Mouse (Mus musculus) frontal cortex, postnatal 10 days (tissue): ENCODE data around the gene Midn.

Experiments used
- DNase-seq, 2 experiments: peaks; one replicate each; pipeline ENCODE4 v3.0.0; 2022; ENCODE audit warnings: low spot score in 2 of 2, mixed read lengths in 1 of 2

The Midn gene

GRCm38 (mm10) chr10:80129846-80130245, 18.2 kb upstream of the Midn start:
- no peak for DNase-seq

DNA sequence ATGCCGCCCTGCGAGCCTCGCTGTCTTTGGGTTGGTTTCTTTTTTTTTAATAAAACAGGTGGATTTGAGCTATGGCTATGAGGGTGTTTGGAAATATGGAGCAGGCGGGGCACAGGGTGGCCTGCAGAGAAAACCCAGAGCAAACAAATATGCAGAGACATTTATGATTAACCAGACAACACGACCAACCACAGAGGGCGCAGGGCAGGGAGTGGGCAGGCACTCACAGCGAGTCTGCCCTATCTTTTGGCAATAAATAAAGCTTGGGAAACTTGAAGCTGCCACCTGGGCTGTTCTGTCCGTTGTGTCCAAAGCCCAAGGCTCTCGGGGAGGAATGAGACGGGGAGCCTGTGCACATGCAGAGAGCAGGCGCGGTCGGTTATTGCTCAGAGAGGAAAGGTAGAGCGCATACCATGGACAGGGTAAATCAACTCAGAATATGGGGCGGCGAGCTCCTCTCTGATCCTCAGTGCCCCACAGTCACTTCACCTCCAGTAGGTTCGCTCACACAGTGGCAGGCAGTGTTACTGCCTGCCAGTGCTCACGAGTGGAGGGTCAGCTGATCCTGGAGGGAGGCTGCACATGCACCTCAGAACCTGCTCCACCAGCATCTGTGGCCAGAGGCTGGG, 17.6 kb upstream of the Midn start:
- DNase-seq, result no peak

GRCm38 (mm10) chr10:80131316-80131951, 16.6 kb upstream of the Midn start:
- DNase-seq, result peak in 1 of 2 experiments; percentile 69

DNA sequence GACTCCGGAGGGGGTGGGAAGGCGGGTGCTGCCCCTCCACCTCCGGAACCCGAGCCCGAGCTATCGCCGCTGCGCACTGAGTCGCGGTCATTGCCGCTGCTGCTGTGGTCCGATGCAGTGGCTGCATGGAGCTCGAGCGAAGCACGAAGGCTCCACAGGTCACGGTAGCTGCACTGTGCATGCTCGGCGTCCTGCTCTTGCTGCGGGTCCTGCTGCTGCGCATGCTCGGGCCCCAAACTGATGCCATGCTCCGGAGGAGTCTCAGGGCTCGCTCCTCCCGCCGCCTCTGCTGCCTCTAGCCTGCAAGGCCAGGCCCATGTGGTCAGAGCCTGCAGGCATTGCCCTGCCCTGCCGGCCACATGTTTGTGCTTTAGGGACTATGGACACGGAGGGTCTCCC, 16.1 kb upstream of the Midn start:
- DNase-seq, result no peak

- no peak for DNase-seq
Observed at GRCm38 (mm10) chr10:80133226-80133849, 14.7 kb upstream of the Midn start.

DNA sequence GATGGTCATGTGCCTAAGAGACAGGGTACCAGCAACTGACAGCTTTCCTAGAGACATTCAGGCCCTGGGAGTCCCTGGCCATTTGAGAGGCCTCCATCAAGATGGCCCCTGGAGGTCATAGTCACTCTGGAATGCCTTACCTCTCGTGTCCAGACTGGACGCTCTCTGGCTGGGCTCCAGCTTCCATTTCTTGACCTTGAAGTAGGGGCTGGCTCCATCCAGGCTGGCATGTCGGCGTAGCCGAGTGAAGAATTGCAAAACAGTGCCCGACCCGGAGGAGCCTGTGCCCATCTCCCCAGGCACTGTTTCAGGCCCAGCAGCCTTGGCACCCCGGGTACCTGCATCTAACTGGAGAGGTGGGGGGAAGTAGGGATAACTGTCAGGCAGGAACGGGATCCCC, 13.7 kb upstream of the Midn start:
- no peak for DNase-seq

DNA sequence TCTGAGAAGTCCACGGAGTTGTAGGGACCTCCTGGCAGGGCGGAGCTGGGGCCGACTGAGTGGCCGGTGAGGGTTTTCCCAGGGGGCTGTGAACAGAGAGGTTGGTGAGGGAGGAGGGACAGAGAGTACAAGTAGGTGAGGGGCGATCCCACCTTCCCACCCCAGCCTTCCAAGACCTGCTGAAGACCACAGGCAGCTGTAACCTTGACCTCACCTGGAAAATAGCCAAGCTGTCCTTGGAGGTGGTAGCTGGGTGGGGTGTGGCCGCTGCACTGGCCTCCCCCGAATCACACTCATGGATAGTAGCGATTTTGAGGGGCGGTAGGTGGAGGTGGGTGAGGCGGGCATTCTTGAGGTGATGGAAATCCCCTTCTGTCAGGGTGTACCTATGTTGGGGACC, 12.9 kb upstream of the Midn start:
- DNase-seq, result no peak

- no peak for DNase-seq
Observed at GRCm38 (mm10) chr10:80135641-80136040, 12.4 kb upstream of the Midn start.

DNA sequence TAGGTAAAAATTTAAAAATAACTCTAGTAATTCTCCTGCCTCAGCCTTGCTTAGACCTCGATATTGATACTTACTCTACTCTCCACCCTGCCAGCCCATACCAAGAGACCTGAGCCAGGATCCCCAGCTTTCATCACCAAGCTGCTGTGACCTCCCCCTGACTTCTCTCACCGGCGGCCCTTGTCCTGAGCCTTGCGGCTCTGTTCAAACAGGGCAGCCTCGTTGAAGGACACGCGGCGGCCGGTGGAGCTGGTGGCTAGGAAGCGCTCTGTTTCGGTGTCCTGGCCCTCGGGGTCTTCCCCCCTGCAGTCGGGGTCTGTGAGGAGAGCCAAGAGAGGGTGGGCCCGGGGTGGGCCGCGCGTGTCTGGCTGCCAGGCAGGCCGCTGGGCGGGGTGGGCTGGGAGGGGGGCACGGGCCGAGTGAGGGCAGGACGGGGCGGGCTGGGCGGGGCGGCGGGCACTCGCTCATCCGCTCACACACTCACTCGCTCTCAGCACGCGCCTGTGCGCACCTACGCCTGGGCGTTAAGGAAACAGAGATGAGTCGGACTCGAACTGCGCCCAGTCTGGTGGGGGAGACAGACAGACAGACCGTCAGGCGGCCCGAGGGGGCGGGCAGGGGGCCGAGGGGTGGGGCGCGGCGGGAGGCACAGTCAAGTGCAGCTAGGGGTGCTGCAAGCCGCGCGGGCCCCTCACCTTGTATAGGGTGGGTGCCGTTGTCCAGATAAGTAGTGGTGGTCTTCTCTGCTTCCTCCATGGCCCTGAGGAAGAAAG, 11.7 kb upstream of the Midn start:
- DNase-seq, result no peak

DNA sequence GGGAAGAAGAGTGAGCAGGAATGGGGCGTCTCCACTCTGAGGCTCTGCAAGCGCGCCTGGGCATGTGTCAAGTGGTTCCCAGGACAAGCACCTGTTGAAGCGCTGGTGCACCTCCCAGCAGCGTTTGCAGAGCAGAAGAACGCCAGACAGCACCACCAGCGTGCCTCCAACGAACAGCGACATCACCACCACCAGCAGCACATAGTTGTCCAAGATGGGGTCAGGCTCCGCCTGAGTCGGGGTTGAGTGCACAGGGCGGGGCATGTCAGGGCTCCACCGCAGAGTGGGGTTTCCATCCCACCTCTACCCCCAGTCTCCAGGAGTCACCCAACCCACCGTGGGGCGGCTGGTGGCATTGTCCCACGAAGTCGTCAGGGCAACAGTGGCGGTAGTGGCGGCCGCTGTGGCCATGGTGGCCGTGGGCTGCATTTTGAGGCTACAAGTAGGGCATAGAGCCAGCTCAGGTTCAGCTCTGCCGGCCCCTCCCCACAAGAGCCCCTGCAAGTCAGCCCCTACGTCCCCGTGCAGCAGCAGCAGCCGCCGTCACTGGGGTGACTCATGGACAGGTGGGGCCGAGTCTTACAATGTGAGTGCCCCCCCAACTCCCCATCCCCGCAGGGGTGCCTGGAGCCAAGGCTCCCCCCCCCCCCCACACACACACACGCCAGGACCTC, 11.0 kb upstream of the Midn start:
- peak; percentile 60 to 70 for DNase-seq

DNA sequence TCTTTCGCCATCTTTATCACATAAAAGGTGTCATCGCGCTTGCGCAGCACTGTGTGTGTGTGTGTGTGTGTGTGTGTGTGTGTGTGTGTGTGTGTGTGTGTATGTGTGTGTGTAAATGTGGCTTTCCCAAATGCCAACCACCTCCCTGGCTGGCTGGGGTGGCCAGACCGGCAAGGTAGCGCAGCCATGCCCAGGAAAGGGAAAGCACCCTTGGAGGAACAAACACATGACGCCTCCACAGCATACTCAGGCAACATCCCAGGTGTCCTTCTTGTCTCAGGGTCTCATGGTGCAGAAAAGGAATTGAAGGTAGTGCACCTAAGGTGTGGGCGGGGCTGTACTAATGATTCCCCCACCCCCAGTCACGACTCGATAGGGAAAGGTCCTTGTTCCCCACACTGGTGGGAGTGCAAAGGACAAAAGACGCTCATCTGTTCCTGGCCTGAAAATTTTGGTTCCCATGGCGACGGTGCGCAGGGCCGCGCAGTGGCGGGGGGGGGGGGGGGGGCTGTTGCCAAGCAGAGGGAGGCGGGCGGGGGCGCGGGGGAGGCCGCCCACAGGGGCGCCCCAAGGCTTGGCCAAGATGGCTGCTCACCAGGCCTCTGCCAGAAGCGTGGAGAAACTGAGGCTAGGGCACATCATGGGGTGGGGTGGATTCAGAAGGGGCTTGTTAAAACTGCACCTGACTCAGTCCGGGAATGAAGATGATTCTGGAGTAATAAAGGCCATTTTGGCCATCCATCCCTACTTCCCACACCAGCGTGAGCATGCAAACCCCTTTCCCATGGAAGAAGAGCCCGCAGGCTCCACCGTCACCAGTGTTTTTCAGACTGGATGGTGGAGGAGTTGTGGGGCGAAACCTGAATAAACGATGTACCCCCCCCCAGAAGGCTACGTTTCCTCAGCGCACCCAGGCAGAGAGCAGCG, 10.2 kb upstream of the Midn start:
- no peak for DNase-seq

DNA sequence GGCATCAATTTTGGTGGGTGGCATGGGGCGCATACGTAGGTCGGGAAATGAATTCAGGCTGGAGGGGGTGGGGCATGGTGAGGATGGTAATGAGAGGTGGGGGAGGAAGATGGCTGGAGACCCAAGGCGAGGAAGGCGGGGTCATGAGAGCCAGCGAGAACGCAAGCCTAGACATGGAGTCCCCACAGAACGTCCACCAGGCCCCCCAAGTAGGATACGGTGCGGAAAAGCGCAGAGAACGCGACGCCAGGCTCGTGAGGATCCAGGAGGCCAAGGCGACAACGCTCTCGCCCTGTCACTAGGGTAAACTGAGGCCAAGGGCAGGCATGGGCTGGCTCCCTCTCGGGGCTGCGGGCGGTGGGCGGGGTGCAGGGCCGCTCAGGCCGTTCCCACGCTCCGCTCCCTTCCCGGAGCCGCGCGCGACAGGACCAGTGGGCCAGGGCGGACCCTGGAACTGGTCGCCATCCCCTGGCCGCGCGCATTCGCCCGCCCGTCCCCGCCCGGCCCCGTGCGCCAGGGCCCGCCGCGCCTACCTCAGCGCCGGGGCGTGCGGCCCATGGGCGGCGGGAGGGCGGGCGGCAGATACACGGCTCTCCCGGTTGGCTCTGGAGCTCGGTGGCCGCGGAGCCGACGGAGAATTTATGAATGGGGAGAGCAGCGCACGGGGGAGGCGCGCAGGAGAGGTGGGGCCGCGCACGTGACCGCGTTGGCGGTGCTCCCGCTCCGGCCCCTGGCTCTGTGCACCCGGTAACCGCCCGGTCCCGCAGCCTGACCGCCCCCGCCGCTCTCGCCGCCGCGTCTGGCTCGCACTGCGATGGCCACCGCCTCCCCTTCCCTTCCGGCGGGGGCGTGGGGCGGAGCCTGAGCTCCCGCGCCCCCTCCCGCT, 9.3 kb upstream of the Midn start, which contains the start of gene Atp5d:
Gene Atp5d (plus strand): TSS at position 80 of the 886 bp plus-strand sequence.
- DNase-seq, result peak in 1 of 2 experiments; percentile 73

GRCm38 (mm10) chr10:80139439-80139775, 8.7 kb upstream of the Midn start:
- DNase-seq, result no peak

- DNase-seq, result no peak
Observed at GRCm38 (mm10) chr10:80139975-80140665, 8.0 kb upstream of the Midn start.

DNA sequence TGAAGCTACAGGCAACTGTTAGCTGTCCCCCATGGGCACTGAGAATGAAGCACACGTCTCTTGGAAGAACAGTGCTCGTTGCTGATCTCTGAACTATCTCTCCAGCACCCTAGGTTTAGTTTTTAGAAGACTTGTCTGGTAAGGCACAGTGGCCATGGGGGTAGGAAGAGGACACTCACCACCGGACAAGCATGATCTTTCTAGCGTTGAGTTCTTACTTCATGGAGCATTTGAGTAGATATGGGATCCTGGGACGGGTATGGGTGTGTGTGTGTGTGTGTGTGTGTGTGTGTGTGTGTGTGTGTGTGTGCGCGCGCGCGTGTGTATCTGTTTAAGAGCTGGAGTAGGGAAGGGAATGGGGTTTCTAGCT, 7.4 kb upstream of the Midn start, which contains the start of gene Cbarp:
Gene Cbarp (minus strand): TSS at position 170 of the 370 bp plus-strand sequence.
- no peak for DNase-seq

- DNase-seq, result peak; percentile 96 to 97
Observed at GRCm38 (mm10) chr10:80141243-80141642, 6.8 kb upstream of the Midn start.

DNA sequence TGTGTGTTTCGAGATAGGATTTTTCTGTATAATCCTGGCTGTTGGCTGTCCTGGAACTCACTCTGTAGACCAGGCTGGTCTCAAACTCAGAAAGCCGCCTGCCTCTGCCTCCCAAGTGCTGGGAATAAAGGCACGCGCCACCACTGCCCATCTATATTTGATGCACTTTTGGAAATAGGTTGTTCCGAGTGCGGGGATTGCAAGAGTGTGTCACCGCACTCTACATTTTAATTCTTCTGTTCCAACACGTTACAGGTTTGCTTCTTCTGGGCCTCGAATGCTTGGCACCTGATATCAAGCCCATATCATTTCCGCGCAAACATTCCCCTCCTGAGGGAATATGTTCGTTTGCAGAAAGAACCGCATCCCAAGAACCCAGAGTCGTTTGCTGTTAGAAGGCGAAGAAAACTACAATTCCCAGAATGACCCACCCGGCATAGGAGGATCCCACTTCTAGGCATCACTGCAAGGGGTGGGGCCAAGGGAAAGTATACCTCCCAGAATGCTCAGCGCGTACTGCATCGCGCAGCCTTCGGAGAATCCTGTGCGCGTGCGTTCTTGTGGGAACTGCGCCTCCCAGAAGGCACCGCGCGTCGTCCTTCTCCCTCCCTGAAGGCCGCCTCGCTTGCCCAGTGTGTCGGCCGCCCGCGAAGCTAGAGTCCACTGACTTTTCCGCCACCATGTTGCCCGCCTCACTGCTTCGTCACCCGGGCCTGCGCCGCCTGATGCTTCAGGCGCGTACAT, 6.1 kb upstream of the Midn start:
- DNase-seq, result peak; percentile 93

GRCm38 (mm10) chr10:80142530-80142925, 5.5 kb upstream of the Midn start:
- no peak for DNase-seq
